Mouse (Mus musculus) kidney, adult 2 months (tissue): ENCODE data around the gene Efcab11.

ENCODE experiments used
- CTCF ChIP-seq: fragments of 200-500 bp; conservative IDR thresholded peaks from 2 replicates; pipeline ENCODE4 v1.5.1; 2011; ENCODE audit warnings: low read depth, mild to moderate bottlenecking, control low read depth, low read length, moderate library complexity, mixed read lengths; ENCODE audit not compliant: insufficient read depth, insufficient read length
- POLR2A ChIP-seq: fragments of 200-500 bp; IDR thresholded peaks from one replicate; pipeline ENCODE4 v1.6.1; 2011; ENCODE audit warnings: low read depth, low read length, control low read depth

- TF ChIP-seq CTCF (no peak), POLR2A (no peak)
These were observed 88.3 kb downstream of the Efcab11 start for GRCm38 (mm10) chr12:99795921-99796320.
